Mouse (Mus musculus) testis, postnatal 14 days (tissue): ENCODE results near the gene Lgals1.
"Not testable (repeated sequence)": the region's sequence is repeated elsewhere in the genome, so short reads cannot be mapped to it uniquely, and the experiment has no call there.

Source experiments
- DNase-seq: peaks from one replicate; pipeline ENCODE4 v3.0.0; 2021; ENCODE audit warnings: low spot score

Lgals1 gene

DNA sequence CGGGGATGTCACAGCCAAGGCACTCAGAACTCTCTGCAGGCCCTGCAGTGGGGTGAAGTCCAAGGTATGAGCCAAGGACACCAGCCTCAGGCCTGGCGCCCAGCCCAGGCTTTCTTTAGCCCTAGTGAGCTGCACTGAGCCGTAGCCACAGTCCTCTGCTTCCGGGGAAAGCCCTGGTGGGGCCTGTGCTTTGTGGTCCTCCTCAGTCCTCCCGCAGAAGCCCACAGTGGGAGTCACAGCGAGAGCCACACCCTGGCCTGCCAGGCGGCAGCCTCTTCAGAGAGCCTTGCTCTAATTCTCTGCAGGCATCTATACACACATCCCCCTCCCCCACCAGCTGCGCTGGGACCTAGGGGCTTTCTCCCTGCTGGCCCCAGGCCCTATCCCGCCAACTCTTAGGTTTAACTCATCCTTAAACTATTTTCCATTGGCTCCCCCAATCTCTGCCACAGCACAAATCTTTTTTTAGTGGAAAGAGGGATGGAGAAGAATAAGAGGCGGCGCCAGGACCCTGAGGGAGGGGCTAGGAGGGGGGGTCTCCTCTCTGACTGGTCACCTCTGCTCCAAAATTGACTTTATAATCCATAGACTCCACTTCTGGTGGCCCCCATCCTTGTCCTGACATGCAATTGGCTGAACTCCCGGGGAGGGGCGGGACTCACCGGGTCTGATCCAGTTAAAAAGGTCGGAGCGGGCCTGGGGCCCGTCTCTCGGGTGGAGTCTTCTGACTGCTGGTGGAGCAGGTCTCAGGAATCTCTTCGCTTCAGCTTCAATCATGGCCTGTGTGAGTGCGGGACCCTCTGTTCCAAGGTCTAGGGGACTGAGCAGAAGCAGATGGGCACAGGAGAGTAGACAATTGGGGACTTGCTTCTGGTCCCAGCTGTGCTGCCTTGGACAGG lies at the start of gene Lgals1:
TSS of gene Lgals1 (plus strand) at position 705 of the 899 bp plus-strand sequence.
- peak; percentile 86 for DNase-seq

DNA sequence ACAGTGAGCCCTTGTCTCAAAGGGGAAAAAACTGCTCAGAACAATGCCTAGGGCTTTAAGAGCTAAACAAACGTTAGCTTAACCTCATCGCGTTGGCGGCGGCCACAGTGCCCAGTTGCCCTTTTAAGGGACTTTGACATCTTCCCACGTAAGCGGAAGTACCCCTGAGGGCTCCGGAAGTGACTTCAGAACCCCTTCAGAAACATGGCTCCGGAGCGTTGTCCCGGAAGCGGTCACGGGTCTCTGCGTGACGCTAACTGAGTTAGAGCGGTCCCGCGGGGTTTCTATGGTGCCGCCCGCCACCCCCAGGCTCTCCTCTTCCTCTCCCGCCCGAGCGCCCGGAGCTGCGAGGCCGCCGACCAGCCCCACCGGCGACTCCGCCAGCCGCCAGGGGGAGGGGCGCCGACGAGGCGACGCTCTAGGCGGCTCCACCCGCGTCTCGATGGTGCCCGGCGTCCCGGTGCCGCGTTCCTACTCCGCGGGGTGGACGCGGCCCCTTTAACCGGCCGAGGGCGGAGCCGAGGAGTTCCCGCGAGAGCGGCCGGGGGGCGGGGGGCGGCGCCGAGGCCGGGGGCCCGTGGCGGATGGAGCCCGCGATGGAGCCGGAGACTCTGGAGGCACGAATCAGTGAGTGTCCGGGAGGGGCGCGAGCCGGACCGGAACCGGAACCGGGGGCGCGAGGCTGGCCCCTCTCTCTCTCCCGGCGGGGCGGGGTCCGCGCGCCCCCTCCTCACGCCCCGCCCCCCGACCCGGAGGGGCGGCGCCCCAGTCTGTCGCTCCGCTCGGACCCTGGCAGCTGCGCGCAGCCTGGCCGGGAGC lies 49.3 kb upstream of the Lgals1 start, which contains the start of gene Gga1:
TSS of gene Gga1 (plus strand) at position 200 of the 819 bp plus-strand sequence.
- peak; percentile 93 for DNase-seq

DNA sequence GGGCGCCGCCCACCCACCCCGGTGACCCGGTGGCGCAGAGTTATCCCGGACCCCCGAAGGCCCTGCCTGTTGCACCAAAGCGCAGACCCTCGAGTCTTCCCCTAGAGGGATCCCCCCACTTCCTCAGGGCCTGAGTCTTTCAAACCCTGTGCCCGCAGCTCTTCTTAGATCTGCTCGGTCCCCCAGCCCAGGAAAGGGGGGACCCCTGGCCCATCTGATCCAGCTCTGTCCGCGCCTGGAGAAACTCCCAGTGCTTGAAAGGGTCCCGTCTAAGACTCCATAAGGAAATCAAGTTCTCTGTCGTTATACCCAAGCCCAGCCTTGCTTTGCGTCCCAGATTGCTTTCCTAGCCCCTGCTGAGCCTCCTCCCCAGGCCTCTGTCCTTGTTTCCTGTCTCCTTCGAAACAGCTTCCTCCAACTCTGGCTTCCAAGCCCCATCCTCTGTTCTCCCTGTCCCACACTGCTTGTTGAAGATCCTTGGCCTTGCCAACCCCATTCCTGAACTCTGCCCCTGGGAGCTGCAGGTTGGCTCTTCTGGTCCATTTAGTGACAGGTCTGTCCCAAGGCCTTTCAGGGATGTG lies 48.6 kb upstream of the Lgals1 start:
- DNase-seq: no peak

DNA sequence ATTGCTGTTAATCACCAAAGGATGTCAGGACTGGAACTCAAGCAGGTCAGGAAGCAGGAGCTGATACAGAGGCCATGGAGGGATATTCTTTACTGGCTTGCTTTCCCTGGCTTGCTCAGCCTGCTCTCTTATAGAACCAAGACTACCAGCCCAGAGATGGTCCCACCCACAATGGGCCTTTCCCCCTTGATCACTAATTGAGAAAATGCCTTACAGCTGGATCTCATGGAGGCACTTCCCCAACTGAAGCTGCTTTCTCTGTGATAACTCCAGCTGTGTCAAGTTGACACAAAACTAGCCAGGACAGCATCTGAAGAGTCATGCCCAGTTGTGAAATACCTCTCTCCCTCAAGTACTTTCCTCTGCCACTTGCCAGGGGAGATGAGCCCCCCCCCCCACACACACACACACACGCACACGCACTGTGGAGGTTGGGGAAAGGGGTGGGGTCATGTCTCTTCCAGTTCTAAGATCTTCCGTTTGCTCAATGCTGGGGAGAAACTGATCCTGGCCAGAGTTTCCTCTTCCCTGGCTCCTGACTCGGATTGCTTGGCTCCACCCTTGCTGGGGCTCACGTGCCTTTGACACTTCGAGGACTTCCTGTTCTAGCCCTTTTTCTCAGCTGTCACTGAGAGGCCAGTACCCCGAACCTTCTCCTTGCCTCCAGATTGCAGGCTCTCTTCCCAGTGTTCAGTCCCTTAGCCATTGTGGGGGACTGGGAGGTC lies 47.6 kb upstream of the Lgals1 start:
- DNase-seq: not testable (repeated sequence)

DNA sequence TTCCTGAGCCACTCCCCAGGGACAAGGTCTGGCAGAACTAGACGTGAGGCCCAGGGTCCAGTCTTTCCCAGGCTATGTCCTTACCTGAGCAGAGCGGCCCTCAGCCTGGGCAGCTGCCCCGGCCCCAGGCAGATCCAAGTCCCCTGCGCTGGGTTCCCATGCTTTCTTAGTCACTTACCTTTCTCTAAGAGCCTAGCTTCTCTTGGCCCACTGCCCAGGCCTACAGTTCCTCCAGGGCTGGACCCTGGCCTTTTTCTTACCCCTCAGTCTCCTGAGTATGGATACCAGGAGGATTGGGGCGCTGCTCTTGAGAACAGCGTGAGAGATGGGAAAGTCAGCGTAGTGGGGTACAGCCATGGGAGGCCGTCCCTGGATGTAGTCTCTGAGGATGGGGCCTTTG lies 46.1 kb upstream of the Lgals1 start:
- DNase-seq: no peak

DNA sequence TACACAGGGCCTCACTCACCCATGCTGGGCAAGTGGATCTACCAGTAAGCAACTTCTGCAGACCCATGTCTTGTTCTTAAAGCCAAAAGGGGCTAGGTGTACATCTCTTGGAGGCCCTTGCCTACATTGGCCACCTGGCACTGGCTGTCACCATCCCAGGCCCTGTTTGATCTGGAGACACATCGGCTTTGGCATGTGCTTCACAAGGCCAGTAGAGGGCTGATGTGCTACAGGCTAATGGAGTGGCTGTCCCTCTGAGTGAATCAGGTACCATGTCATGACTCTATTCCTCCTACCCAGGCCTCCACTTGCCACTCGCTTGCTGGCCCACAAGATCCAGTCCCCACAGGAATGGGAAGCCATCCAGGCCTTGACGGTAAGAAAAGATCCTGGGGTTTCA lies 44.7 kb upstream of the Lgals1 start:
- no peak for DNase-seq

DNA sequence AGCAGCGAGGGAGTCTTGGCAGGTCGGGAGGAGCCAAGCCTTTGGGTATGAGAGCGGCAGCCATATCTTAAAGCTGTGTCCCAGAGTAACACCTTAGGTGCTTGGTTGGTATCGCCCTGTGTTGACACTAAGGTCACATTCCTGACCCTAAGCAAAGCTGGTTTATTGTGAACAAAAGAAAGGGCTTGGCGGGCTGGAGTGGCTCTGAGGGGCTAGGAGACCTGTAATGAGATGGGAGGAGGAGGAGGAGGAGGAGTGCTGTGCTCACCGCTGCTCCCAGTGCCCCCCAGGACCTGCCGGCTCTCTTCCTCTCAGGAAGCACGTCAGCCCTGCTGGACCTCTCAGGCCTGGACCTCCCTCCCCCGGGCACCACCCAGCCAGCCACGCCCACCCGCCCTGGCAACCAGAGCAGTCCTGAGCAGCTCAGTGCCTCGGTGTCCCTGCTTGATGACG lies 37.1 kb upstream of the Lgals1 start:
- DNase-seq: no peak

DNA sequence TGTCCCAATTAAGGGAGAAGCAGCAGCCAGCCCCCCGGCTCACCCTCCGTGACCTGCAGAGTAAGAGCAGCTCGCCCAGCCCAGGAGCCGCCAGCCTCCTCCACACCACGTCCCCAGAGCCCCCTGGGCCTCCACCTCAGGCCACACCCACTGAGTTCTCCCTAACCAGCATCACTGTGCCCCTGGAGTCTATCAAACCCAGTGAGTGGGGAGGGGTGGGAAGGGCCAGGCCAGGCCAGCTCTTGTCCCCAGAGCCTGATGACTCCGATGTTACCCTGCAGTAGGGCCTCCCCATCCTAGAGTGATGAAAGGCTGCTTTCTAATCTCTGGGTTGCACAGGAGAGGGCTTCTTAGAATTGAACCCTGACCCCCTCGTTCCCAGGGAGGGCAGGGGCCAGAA lies 34.1 kb upstream of the Lgals1 start:
- DNase-seq: no peak

DNA sequence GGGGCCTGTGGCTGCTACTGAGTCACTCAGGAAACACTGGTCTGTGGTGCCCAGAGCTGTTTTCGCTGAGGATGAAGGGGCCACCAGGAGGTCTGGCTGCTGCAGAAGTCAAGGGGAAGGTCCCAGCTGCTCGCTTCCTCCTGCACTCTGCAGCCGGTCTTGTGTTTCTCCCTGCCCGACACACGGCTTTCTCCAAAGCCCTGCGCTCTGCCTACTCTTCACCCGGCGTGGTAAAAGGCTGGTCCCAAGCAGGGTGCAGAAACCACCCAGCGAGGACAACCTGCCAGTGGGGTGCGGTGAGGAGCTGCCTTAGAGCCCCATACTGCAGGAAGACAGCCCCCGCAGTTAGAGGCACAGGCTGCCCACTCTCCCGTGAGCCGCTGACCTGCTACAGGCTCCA lies 31.8 kb upstream of the Lgals1 start:
- no peak for DNase-seq

DNA sequence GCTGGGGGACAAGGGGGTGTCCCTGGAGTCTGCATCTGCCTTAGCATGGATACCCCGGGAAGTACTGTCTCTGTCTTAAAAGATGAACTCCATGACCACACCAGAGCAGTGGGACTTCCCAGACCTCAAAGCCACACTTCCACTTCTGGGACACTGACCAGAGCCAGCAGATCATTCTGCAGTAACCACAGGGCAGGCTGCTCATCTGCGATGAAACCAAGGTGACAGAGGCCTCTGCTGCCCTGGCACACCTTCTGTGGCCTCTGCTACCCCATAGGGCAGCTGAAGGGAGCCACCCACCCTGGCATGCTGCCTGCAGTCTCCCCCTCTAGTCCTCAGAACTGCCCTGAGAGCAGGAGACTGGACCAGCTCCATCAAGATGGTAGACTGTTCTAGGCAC lies 30.8 kb upstream of the Lgals1 start:
- DNase-seq: no peak

DNA sequence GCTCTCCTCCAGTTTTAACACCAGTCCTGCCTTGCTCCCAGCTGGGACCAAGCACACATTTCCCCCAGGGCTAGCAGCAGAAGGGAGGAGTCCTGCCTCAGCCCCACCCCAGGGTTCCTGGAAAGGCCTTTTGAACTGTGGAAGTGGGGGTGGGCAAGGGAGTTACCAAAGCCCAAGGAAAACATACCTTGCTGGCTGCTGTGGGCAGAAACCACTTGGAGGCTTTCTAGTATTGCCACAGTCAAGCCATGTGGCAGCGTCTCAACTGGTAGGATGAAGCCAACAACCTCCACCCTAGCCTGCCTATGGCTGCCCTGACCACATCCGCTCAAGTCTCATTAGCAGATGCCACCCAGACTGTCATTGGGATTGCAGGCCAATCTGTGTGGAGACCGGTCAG lies 30.4 kb upstream of the Lgals1 start:
- no peak for DNase-seq

DNA sequence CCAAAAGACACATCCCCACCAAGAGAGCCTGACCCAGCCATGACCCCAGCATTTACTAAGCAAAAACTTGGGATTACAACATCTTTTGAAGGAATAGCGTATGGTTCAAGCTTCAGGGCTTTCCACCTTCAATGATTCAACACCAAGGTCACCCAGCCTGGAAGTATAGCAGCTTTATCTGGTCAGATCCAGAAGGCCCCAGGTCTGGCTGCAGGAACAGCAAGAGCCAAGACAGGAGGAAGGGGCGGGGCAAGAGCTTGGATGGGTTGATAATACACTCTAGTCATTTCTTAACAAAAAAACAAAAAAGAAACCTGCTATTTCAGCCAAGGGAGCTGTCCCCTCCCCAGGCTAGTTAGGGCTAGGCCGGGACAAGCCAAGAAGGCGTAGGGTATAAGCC lies 29.0 kb upstream of the Lgals1 start:
- no peak for DNase-seq

DNA sequence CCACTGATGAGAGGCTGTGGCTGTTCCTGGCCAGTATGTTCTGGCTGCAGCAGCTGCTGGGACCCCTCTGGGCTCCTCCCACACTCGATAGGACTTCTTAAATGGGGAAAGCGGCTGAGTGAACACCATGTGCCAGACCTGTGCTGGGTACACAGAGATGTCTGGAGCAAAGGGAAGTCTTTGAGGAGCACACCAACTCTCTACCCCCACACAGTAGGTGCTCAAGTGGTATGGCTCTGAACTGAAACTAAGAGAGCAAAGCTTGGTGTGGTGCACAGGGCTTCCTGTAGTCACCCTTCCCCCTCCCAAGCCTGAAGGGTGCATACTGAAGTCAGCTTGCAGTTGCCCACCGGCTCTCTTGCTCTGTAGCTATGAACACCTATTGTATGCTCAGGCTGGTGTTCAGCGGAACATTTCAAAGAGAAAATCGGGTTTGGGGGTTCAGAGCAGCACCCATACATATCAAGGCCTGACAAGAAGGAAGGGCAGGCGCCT lies 28.0 kb upstream of the Lgals1 start:
- no peak for DNase-seq

DNA sequence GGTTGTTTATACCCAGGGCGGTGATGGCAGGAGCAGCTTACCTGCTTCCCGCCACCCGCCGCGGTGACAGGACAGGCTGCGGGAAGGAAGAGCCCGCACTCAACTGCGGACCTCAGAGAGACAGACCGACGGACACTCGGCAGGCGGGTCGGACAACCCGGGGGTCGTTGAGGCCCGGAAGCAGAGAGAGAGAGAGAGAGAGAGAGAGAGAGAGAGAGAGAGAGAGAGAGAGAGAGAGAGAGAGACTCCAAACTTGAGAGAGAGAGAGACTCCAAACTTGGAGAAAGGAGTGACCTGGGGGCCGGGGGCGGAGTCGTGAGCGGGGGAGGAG lies 27.2 kb upstream of the Lgals1 start, which contains the start of gene Gm49510:
TSS of gene Gm49510 (plus strand) at position 259 of the 331 bp plus-strand sequence.
- no peak for DNase-seq

DNA sequence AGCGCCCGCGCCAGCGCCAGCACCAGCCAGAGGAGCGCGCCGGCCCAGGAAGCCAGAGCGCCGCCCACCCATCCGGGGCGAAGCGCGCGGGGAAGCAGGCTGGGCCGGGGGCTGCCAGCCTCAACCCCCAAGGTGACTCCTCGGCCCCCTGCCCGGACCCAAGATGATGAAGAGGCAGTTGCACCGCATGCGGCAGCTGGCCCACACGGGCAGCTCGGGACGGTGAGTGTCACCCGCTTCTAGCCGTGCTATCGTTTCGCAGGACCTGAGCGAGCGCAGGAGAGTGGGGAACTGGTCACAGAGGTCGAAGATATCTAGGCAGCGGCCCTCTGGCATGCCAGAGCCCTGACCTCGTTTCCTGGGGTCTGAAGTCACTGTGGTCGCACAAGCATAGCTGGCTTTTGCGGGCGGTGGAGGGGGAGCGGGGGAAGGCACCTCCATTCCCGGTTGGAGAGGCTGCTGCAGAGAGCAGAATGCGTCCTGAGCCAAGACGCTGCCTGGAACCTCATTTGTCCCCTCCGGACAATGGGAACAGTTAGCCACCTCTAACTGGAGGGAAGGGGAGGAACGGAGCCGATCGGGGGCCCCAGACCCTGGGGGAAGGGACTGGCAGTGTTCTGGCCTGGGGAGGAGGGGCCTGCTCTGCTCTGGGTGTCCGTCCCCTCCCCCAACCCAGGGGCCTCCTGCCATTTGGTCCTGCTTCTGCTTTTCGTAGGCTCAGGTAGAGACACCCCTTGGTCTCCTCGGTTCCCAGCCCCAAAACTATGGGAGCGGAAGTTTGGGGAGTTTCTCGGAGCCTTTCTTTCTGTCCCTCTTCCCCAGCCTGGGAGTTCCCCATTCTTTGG lies 26.6 kb upstream of the Lgals1 start, which contains the start of gene Sh3bp1:
TSS of gene Sh3bp1 (plus strand) at position 29 of the 845 bp plus-strand sequence.
- DNase-seq: peak; percentile 50

DNA sequence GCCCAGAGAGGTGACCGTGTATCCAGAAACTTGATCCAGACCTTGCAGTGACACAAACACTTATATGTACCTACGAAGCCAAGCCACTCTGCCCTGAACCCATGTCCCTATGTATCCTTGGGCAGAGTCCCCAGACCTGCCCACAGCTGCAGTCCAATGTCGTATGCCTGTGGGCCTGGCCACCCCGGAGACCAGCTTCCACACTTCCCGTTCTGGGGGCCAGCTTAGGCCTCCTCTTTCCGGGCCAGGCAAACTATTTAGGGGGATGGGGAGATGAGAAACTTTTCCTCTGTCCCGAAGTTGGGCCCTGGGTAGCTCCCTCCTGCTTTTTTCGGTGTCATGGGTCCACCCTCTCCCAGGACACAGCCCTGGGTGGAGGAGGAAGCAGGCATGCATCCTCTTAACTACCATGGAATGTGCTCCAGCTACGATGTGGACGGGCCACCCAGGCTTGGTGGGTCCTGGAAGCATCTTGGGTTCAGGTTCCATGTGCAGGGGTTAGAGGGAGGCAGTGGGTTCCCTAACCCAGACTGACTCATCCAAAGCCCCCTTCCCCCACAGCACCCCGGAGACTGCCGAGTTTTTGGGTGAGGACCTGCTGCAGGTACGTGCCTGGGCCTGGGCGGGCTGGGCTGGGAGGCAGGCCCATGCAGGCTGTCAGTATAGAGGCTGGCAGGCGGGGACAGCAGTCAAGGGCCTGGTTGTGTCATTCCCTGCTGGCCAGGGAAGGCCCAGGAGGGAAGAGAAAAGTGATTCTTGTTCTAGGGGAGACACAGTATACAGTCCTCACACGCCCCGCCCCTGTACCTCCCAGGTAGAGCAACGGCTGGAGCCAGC lies 25.7 kb upstream of the Lgals1 start:
- DNase-seq: no peak

DNA sequence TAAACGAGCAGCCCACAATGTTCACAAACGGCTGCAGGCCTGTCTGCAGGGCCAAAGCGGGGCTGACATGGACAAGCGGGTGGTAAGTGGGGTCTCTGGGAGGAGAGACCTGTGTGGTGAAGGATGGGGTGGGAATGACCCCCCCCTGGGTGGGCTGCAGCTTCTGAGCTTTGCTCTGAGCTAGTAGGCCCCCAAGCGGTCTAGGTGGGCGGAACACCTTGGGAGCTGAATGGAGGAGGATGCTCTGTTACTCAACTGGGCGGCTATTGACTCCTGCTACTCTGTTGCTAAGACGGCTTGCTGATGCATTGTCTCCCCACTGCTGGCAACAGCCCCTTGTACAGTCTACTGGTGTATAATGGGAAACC lies 25.1 kb upstream of the Lgals1 start:
- peak; percentile 58 for DNase-seq

DNA sequence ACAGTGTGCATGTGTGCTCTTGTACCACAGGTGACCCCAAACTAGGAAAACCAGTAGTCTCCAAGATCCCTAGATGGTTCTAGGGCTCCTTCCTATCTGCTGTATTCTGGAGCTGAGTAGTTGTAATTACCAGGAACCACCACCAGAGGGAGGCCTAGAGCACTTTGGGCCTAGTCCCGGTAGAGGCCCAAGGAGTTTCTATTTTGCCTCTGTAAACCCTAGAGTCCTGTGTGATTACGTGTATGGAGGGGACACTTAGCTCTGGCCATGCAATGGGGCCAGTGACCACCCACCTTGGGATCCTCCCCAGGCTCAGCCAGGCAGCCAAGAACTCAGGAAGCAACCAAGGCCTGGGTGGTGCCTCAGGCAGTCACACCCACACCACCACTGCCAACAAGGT lies 23.3 kb upstream of the Lgals1 start:
- DNase-seq: peak; percentile 69

DNA sequence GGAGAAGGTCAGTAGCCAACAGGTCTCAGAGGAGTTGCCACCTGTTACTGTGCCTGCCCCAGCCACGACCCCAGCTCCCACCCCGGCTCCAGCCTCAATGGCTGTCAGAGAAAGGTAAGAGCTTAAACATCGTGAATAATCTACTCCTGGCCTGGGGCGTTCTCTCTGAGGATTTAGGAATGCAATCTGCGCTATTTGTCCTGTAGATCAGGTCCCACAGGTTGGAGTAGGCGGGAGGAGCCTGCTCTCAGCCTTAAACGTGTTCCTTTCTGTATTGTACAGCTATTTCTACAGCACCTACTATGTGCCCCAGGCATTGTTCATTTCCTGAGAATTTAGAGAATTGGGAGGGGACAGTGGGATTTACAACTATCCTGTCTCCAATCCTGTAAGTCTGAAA lies 18.1 kb upstream of the Lgals1 start:
- no peak for DNase-seq

DNA sequence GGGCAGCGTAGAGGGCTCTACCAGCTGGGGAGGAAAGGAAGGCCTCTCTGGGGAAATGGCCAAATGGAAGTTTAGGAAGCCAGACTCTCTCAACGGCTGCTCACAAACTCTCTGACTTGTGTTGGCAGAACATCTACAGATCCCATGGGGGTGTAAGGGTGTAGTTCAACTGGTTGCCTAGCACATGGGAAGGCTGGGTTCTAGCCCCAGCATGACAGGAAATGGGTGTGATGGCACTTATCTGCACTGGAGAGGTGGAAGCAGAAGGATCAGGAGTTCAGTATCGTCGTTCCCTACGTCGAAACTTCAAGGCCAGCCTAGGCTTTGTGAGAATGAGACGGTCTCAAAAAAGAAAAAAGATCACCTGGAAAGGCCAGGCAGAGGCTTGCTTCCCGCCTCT lies 17.5 kb upstream of the Lgals1 start:
- DNase-seq: no peak
